ENCODE assay signal across 11 mouse cellular contexts in the genomic region with DNA sequence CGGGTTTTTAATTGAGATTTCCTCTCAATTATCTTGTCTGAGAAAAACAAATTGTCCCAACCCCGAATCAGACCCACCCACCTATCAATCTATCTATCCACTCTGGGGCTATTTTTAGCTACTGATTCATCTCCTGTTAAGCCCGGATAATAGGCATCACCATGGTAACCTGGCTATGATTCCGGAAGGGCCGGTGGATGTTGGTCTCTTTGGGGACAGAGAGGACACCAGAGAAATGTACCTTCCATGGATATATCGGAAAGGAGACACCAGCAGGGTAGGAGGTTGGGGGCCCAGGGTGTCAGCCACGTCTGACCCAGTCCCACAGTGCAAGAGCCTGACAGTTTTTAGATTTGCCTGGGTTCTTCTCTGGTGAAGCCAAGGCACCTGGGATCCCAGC. TPM values are rescaled to one million over a fixed set of nuclear protein-coding genes. Genes with fewer than 3 reads are reported as not detected.
DNase-seq lines count a peak whose midpoint lies in the region; ATAC-seq lines count a peak whose summit lies in the region.
"Had no signal": no experiment of that assay in that cellular context is flagged by ENCODE, and none has a peak within 500 bp of the region (broad histone marks: within the 10 kb centered on the region; RNA-seq: fewer than 3 reads in every experiment).

No protein-coding gene starts in this region.

- no peak overlapping the region for H3K4me3 ChIP-seq in heart, embryonic 12.5 days
- no peak overlapping the region for H3K4me3 ChIP-seq in forebrain, embryonic 13.5 days
- no peak overlapping the region for H3K4me3 ChIP-seq in midbrain, embryonic 14.5 days (replicated peaks; ENCODE audit: low read depth, low read length)

- H3K9ac ChIP-seq in heart, embryonic 12.5 days: 0 out of 2 replicates have a peak overlapping the region, but pooled peaks have one; percentile 12
- no peak overlapping the region for H3K9ac ChIP-seq in forebrain, embryonic 13.5 days
- H3K9ac ChIP-seq in midbrain, embryonic 14.5 days (replicated peaks; ENCODE audit: low read length): no peak overlapping the region
- H3K9ac ChIP-seq: liver, postnatal 0 days had no signal

- peaks cover 3% of the 10 kb centered on the region; the same call in 1 of the 2 replicates for H3K27me3 ChIP-seq in heart, embryonic 12.5 days (replicated peaks)
- H3K27me3 ChIP-seq in forebrain, embryonic 13.5 days: no peaks in the 10 kb centered on the region
- no peaks in the 10 kb centered on the region for H3K27me3 ChIP-seq in midbrain, embryonic 14.5 days (ENCODE audit: control insufficient read depth, insufficient read depth, low read length)

- H3K36me3 ChIP-seq in heart, embryonic 12.5 days: no peaks in the 10 kb centered on the region
- no peaks in the 10 kb centered on the region for H3K36me3 ChIP-seq in forebrain, embryonic 13.5 days (ENCODE audit: poor library complexity, severe bottlenecking)
- H3K36me3 ChIP-seq in midbrain, embryonic 14.5 days (ENCODE audit: control insufficient read depth, insufficient read depth, low read length): no peaks in the 10 kb centered on the region

- H3K4me2 ChIP-seq in heart, embryonic 12.5 days: no peak overlapping the region
- H3K4me2 ChIP-seq in forebrain, embryonic 13.5 days: peak overlapping the region; percentile 41
- H3K4me2 ChIP-seq in midbrain, embryonic 14.5 days (ENCODE audit: low read length): peak overlapping the region; percentile 35

- WGBS in heart, embryonic 12.5 days: 37% methylated on average over 7 of the region's 7 CpGs
- 8% methylated on average over 7 of the region's 7 CpGs for WGBS in forebrain, embryonic 13.5 days
- 8% methylated on average over 7 of the region's 7 CpGs for WGBS in midbrain, embryonic 14.5 days

- H3K27ac ChIP-seq in heart, embryonic 12.5 days (ENCODE audit: poor library complexity, severe bottlenecking): no peak overlapping the region
- H3K27ac ChIP-seq in forebrain, embryonic 13.5 days: peak overlapping the region; percentile 84
- H3K27ac ChIP-seq in midbrain, embryonic 14.5 days (replicated peaks; ENCODE audit: low read depth, low read length): peak overlapping the region; percentile 81

- no peak for DNase-seq in heart, adult 8-10 months (ENCODE audit: low spot score)
- peak; percentile 70 for DNase-seq in NIH3T3 (ENCODE audit: low read depth)
- DNase-seq in midbrain, embryonic 14.5 days: peak; percentile 76
- DNase-seq in urinary bladder, postnatal 4 days (ENCODE audit: low spot score in 2 of 2): no peak
- no peak for DNase-seq in left cerebral cortex, adult 11 months (ENCODE audit: low spot score)
- DNase-seq in thymus, postnatal 0 days (ENCODE audit: low spot score): no peak
- DNase-seq: liver, postnatal 0 days; right cerebral cortex, adult 18-20 months had no signal

- H3K4me1 ChIP-seq in heart, embryonic 12.5 days (replicated peaks): peaks cover 14% of the 10 kb centered on the region
- peaks cover 42% of the 10 kb centered on the region for H3K4me1 ChIP-seq in forebrain, embryonic 13.5 days
- peaks cover 14% of the 10 kb centered on the region for H3K4me1 ChIP-seq in midbrain, embryonic 14.5 days (ENCODE audit: control insufficient read depth, insufficient read depth, low read length)

- H3K9me3 ChIP-seq in heart, embryonic 12.5 days (replicated peaks): peaks cover 3% of the 10 kb centered on the region; the same call in 1 of the 2 replicates
- H3K9me3 ChIP-seq in forebrain, embryonic 13.5 days (replicated peaks): 0 out of 2 replicates have a peak, but pooled peaks cover 3% of the 10 kb centered on the region
- H3K9me3 ChIP-seq in midbrain, embryonic 14.5 days (ENCODE audit: control insufficient read depth, low read length): no peaks in the 10 kb centered on the region

- ATAC-seq in heart, embryonic 12.5 days (ENCODE audit: insufficient number of reproducible peaks, low FRiP score): no peak
- ATAC-seq in forebrain, embryonic 13.5 days: peak; percentile 44
- no peak for ATAC-seq in midbrain, embryonic 14.5 days (ENCODE audit: low FRiP score, low TSS enrichment)
- ATAC-seq: intestine, postnatal 0 days; liver, postnatal 0 days had no signal

RNA-seq across cellular contexts. Expression of gene Cpne7, which starts 18.2 kb away (rescaled TPM):
- 0.18 and 0.24 TPM in 2 replicates for polyA plus RNA-seq in heart, embryonic 12.5 days (2016; fragmentation: Nextera tagmentation; extraction: Ambion mirVana)
- total RNA-seq in heart, adult 8-10 months (2022): 1 to 10 TPM in 2 of 4 experiments, under 1 TPM in 2; 0.52 to 1.7 (median 0.89) TPM
- 0.43 and 0.64 TPM in 2 replicates for polyA plus RNA-seq in forebrain, embryonic 13.5 days (2015; fragmentation: Nextera tagmentation; extraction: Ambion mirVana)
- 1.8 and 3.7 TPM in 2 replicates for polyA plus RNA-seq in midbrain, embryonic 14.5 days (2014; fragmentation: Nextera tagmentation; extraction: Ambion mirVana)
- 0.22 and 0.31 TPM in 2 replicates for polyA plus RNA-seq in thymus, postnatal 0 days (2015; fragmentation: Nextera tagmentation; extraction: Ambion mirVana)

RNA-seq across cellular contexts. Expression of gene Sult5a1, which starts 22.7 kb away (rescaled TPM):
- 5.4 and 5.8 TPM in 2 replicates for polyA plus RNA-seq in heart, embryonic 12.5 days (2016; fragmentation: Nextera tagmentation; extraction: Ambion mirVana)
- total RNA-seq in heart, adult 8-10 months (2022): under 1 TPM; 0.34 to 0.87 (median 0.60) TPM
- polyA plus RNA-seq in forebrain, embryonic 13.5 days (2015; fragmentation: Nextera tagmentation; extraction: Ambion mirVana): 0.40 and 0.44 TPM in 2 replicates
- polyA plus RNA-seq in midbrain, embryonic 14.5 days (2014; fragmentation: Nextera tagmentation; extraction: Ambion mirVana): 0.95 TPM in 1 of 2 replicates, not detected in the other
- polyA plus RNA-seq in thymus, postnatal 0 days (2015; fragmentation: Nextera tagmentation; extraction: Ambion mirVana): 3.7 and 3.8 TPM in 2 replicates

RNA-seq across cellular contexts. Expression of gene Rpl13, which starts 33.3 kb away (rescaled TPM):
- polyA plus RNA-seq in heart, embryonic 12.5 days (2016; fragmentation: Nextera tagmentation; extraction: Ambion mirVana): 1,041 and 1,045 TPM in 2 replicates
- 100 to 1,000 TPM; 402 to 462 (median 427) TPM for total RNA-seq in heart, adult 8-10 months (2022)
- 917 and 1,023 TPM in 2 replicates for polyA plus RNA-seq in forebrain, embryonic 13.5 days (2015; fragmentation: Nextera tagmentation; extraction: Ambion mirVana)
- polyA plus RNA-seq in midbrain, embryonic 14.5 days (2014; fragmentation: Nextera tagmentation; extraction: Ambion mirVana): 843 and 877 TPM in 2 replicates
- polyA plus RNA-seq in thymus, postnatal 0 days (2015; fragmentation: Nextera tagmentation; extraction: Ambion mirVana): 1,818 and 1,880 TPM in 2 replicates

RNA-seq across cellular contexts. Expression of gene Dpep1, which starts 50.6 kb away (rescaled TPM):
- polyA plus RNA-seq in heart, embryonic 12.5 days (2016; fragmentation: Nextera tagmentation; extraction: Ambion mirVana): 2.5 and 2.8 TPM in 2 replicates
- 10 to 100 TPM; 22.6 to 45.5 (median 37.4) TPM for total RNA-seq in heart, adult 8-10 months (2022)
- polyA plus RNA-seq in forebrain, embryonic 13.5 days (2015; fragmentation: Nextera tagmentation; extraction: Ambion mirVana): not detected in 2 replicates
- not detected in 2 replicates for polyA plus RNA-seq in midbrain, embryonic 14.5 days (2014; fragmentation: Nextera tagmentation; extraction: Ambion mirVana)
- 2.7 and 3.7 TPM in 2 replicates for polyA plus RNA-seq in thymus, postnatal 0 days (2015; fragmentation: Nextera tagmentation; extraction: Ambion mirVana)

Comparison
In these comparisons a context has a peak if more than half of its experiments do, and no peak if none do; other contexts are left out.
1. DNase-seq: peak in NIH3T3 (single experiment) and midbrain, embryonic 14.5 days (single experiment); none in heart, adult 8-10 months (single experiment), urinary bladder, postnatal 4 days (0 of 2), left cerebral cortex, adult 11 months (single experiment) and thymus, postnatal 0 days (single experiment).